Mouse (Mus musculus) heart, postnatal 10 days (tissue): ENCODE data around the gene Cd34. TPM values are rescaled to one million over a fixed set of nuclear protein-coding genes. Genes with fewer than 3 reads are reported as not detected.

Experiments
- DNase-seq, 2 experiments: peaks; one replicate each; pipeline ENCODE4 v3.0.0; 2021
- intact Hi-C: fragments of 180-260 bp; cut with DNase I; formaldehyde crosslinking; loops from one replicate; pipeline ENCODE4 v1.15.1; 2025
- total RNA-seq, 2 experiments: library from RNA; stranded (reverse); gene quantifications; 2 replicates each; pipeline ENCODE4 v1.2.3; 2021

Cd34 gene
- total RNA-seq, 2 experiments from 2014 or later: 289 to 314 TPM

- no peak for DNase-seq
- intact Hi-C loops: no loop called here
Observed at GRCm38 (mm10) chr1:194998396-194998795, 59.8 kb downstream of the Cd34 start.

DNA sequence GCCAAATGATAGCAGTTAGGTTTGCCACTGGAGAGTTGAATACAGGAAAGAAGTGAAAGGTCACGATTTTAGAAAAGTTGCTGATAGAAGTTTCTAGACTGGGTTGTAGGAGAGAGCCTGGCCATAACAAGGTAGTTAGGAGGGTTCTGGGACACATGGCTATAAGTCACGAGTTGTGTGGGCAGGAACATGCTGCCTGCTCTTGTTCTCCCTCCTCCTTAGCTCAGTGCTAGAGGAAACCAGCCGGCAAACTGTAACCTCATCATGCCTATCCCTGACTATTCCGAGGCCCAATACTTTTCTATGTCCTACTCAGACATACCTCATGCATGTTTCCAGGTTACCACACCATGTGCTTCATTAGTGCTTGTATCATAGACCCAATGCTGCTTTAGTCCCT is 64.7 kb downstream of the Cd34 start:
- no peak for DNase-seq
- intact Hi-C loops: no loop called here

DNA sequence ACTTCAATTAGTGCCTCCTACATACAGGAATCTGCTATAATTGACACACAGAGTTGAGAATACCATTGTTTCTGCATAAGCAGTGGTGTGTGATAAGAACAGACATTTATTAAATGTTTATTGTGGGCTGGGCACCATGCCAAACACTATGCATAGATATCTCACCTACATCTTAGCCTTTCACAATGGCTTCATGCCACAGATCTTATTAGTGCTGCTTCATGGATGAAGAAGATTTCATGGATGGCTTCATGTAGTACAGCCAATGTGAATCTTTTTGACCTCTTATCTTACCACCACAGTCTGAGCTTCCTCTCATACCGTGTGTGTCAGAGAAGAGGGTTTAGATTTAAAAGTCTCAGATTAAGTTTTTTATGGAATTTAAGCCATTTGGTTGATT is 65.6 kb downstream of the Cd34 start:
- DNase-seq: no peak
- intact Hi-C loops: no loop called here

GRCm38 (mm10) chr1:195006267-195006666 is 67.6 kb downstream of the Cd34 start:
- intact Hi-C loops: no loop called here
- no peak for DNase-seq

Other genes starting within 250 kb of the Cd34 start
- gene Cd46, start 153.4 kb downstream of the Cd34 start, total RNA-seq: 1 to 10 TPM; 1.7 TPM
- 10 to 100 TPM; 65.8 to 72.5 TPM for gene Cr1l, start 192.8 kb downstream of the Cd34 start, total RNA-seq
- under 1 TPM in 1 of 2 experiments, not detected in 1; 0.29 TPM for gene Cr2, start 237.9 kb downstream of the Cd34 start, total RNA-seq